Mouse (Mus musculus) brain, embryonic 14.5 days (tissue): ENCODE measurements around the gene Cd274.

Experiments used
- CTCF ChIP-seq: fragments of 200-500 bp; IDR thresholded peaks from 2 replicates; pipeline ENCODE4 v1.5.1; 2012; ENCODE audit warnings: inconsistent platforms, mild to moderate bottlenecking, moderate library complexity, borderline replicate concordance; ENCODE audit not compliant: insufficient read depth, insufficient read length; ENCODE audit errors: extremely low read depth
- POLR2A ChIP-seq: fragments of 200-500 bp; IDR thresholded peaks from 2 replicates; pipeline ENCODE4 v1.6.1; 2012; ENCODE audit warnings: mild to moderate bottlenecking, inconsistent platforms, borderline replicate concordance; ENCODE audit not compliant: poor library complexity, insufficient read depth, insufficient read length, severe bottlenecking; ENCODE audit errors: extremely low read depth

GRCm38 (mm10) chr19:29334068-29334745, 33.0 kb upstream of the Cd274 start, which contains the start of gene Rln1:
- TF ChIP-seq CTCF (no peak), POLR2A (no peak)
